Mouse (Mus musculus) midbrain, postnatal 0 days (tissue): ENCODE measurements at regions not wholly inside any gene's neighbourhood (a gene's known extent, or its start where the extent isn't known, plus 50 kb on each side); places are given as distances from the start of the nearest gene placed in this dataset.

ENCODE experiments used
- ATAC-seq: fragments of 200-750 bp; cut with Nextera tagmentation; 2 replicates; pipeline ENCODE4 v1.8.0; 2017; ENCODE audit warnings: moderate number of reproducible peaks, mild to moderate bottlenecking, moderate TSS enrichment, moderate library complexity; ENCODE audit not compliant: low FRiP score
- DNase-seq: peaks from one replicate; pipeline ENCODE4 v3.0.0-alpha.2; 2015; ENCODE audit warnings: low spot score
- H3K27ac ChIP-seq: fragments of 300-500 bp; sonication (generic); 2 replicates; pipeline ENCODE4 v1.5.1; 2014; ENCODE audit warnings: low read depth, mild to moderate bottlenecking, low read length, mixed read lengths
- H3K27me3 ChIP-seq: fragments of 300-500 bp; sonication (generic); 2 replicates; pipeline ENCODE4 v1.6.1; 2014; ENCODE audit warnings: low read length, control low read depth, mixed read lengths; ENCODE audit not compliant: insufficient read depth
- H3K36me3 ChIP-seq: fragments of 300-500 bp; sonication (generic); 2 replicates; pipeline ENCODE4 v1.6.1; 2014; ENCODE audit warnings: low read length, control low read depth, mixed read lengths; ENCODE audit not compliant: insufficient read depth
- H3K4me1 ChIP-seq: fragments of 300-500 bp; sonication (generic); 2 replicates; pipeline ENCODE4 v1.6.1; 2014; ENCODE audit warnings: mild to moderate bottlenecking, control low read depth, antibody characterized with exemption, low read length, mixed read lengths; ENCODE audit not compliant: insufficient read depth
- H3K4me2 ChIP-seq: fragments of 300-500 bp; sonication (generic); 2 replicates; pipeline ENCODE4 v1.6.1; 2014; ENCODE audit warnings: low read depth, mild to moderate bottlenecking, low read length, mixed read lengths; ENCODE audit not compliant: poor library complexity, severe bottlenecking
- H3K4me3 ChIP-seq: fragments of 300-500 bp; sonication (generic); 2 replicates; pipeline ENCODE4 v1.5.1; 2014; ENCODE audit warnings: low read depth, mild to moderate bottlenecking, low read length, moderate library complexity
- H3K9ac ChIP-seq: fragments of 300-500 bp; sonication (generic); replicated peaks from 2 replicates; pipeline ENCODE4 v1.6.1; 2014; ENCODE audit warnings: mild to moderate bottlenecking, low read length, moderate library complexity, mixed read lengths; ENCODE audit not compliant: poor library complexity, severe bottlenecking
- H3K9me3 ChIP-seq: fragments of 300-500 bp; sonication (generic); 2 replicates; pipeline ENCODE4 v1.6.1; 2016; ENCODE audit warnings: low read length, control low read depth
- CTCF ChIP-seq: IDR thresholded peaks from 2 replicates; pipeline ENCODE4 v1.5.1; 2016; ENCODE audit warnings: antibody characterized with exemption, mild to moderate bottlenecking
- WGBS: fragments of 180-500 bp; shearing (Covaris S2); extraction: QIAGEN DNeasy Blood & Tissue Kit; methylation state at CpG from one replicate; pipeline ENCODE4 v1.1.7; 2014; 5-methylcytosine and 5-hydroxymethylcytosine counted together

DNA sequence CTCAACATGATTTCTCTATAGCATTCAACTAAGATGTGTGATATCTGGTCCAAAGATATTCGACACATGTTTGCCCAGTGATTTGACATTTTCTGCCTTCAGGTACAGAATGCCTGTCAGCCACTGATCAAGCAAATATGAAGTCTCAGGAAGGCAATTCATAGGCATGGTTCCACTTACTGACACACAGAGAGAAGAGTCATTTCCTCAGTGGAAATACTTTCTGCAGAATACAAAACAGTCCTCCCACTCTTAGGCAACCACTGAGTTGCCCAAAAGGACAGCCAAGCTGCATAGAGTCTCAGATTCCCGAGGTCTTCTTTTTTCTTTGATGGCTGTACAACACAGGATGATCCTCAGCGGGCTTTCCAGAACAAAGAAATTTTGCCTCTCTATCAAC, 110.9 kb downstream of the Ndufa4 start:
- no peak for TF ChIP-seq CTCF
- WGBS = 59% methylated on average over 3 of the region's 3 CpGs
- Histone ChIP-seq H3K36me3 (no peaks in the 10 kb centered on the region), H3K27me3 (no peaks in the 10 kb centered on the region), H3K4me3 (no peak overlapping the region), H3K4me2 (no peak overlapping the region), H3K9me3 (no peaks in the 10 kb centered on the region), H3K27ac (no peak overlapping the region), H3K4me1 (no peaks in the 10 kb centered on the region), H3K9ac (no peak overlapping the region)
- ATAC-seq (no peak), DNase-seq (no peak)

DNA sequence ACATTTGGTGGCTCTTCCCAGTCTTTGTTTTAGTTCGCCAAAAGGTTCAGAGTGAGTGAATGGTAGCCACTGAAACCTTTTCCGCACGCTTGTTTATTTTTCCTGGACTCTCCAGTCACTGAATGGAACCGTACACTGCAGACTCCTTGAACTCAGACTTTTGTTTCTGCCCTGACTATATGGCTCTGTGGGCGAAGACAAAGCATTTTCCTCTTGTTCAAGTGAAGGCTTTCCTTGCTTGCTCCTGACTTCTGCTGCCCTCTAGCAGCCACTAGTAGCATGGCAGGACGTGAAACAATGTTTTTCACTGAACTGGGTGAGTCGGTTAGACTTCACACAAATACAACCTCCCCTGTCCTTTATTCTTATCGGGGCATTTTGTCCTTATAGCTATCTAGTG, 113.9 kb downstream of the Ndufa4 start:
- peak; percentile 92 for TF ChIP-seq CTCF
- no peak overlapping the region for H3K9ac ChIP-seq
- no peaks in the 10 kb centered on the region for H3K9me3 ChIP-seq
- DNase-seq (peak; percentile 80), ATAC-seq (0 out of 2 replicates have a peak, but pooled peaks have one; percentile 38)
- H3K27ac ChIP-seq = no peak overlapping the region
- H3K4me3 ChIP-seq = no peak overlapping the region
- H3K36me3 ChIP-seq = no peaks in the 10 kb centered on the region
- no peak overlapping the region for H3K4me2 ChIP-seq
- 36% methylated on average over 8 of the region's 8 CpGs for WGBS
- H3K27me3 ChIP-seq = no peaks in the 10 kb centered on the region
- H3K4me1 ChIP-seq = no peaks in the 10 kb centered on the region

DNA sequence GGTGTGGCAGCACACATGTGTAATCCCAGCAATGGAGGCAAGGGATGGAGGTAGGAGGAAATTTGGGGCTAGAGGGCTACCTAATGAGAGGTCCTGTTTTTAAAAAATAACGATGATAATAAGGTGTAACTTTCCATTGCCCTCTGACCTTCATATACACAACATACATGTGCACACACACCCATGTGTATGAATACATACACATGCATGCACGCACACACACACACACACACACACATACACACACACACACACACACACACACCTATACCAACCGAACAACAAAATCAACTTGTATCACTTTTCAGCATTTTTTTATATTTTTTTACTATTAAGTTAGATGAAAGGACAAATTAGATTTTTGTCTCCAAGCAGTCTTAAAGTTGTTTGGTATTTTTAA, 115.1 kb downstream of the Ndufa4 start:
- Histone ChIP-seq H3K27me3 (no peaks in the 10 kb centered on the region), H3K9ac (no peak overlapping the region), H3K27ac (no peak overlapping the region), H3K4me3 (no peak overlapping the region), H3K4me2 (no peak overlapping the region), H3K36me3 (no peaks in the 10 kb centered on the region), H3K9me3 (no peaks in the 10 kb centered on the region), H3K4me1 (no peaks in the 10 kb centered on the region)
- no peak for TF ChIP-seq CTCF
- 98% methylated on average over 3 of the region's 3 CpGs for WGBS
- DNase-seq (no peak), ATAC-seq (no peak)

DNA sequence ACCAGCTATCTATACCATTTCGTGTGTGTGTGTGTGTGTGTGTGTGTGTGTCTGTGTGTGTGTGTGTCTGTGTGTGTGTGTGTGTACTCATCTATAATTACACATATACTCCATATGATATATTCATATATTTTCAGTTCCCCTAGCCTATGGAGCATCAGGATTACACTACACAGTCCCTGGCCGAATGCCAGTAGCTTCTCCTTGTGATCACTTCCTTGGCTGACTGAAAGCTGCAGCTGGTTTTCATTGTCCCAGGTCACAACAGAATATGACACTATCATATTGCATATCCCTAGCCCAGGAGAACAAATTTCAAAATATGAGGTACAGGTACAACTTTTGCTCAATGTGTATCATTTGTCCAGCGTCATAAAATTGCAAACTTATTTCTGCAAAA, 116.2 kb downstream of the Ndufa4 start:
- no peak for TF ChIP-seq CTCF
- H3K36me3 ChIP-seq = no peaks in the 10 kb centered on the region
- no peaks in the 10 kb centered on the region for H3K4me1 ChIP-seq
- no peak overlapping the region for H3K9ac ChIP-seq
- no peaks in the 10 kb centered on the region for H3K27me3 ChIP-seq
- H3K9me3 ChIP-seq = no peaks in the 10 kb centered on the region
- ATAC-seq (no peak), DNase-seq (peak; percentile 30)
- no peak overlapping the region for H3K4me2 ChIP-seq
- no peak overlapping the region for H3K27ac ChIP-seq
- H3K4me3 ChIP-seq = no peak overlapping the region
- WGBS = 76% methylated on average over 3 of the region's 3 CpGs

DNA sequence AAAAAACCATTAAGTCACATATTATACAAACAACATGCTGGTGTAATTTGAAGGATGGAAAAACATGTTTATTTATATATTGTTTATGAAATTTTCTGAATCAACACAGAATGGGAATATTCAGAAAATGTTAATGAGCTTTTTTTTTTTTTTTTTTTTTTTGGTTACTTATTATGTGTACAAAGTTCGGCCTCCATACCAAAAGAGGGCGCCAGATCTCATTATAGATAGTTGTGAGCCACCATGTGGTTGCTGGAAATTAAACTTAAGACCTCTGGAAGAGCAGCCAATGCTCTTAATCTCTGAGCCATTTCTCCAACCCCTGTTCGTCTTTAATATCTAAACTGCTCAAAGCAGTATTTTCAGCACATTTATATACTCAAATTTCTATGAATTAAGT, 133.3 kb downstream of the Ndufa4 start:
- Histone ChIP-seq H3K9me3 (no peaks in the 10 kb centered on the region), H3K4me3 (no peak overlapping the region), H3K9ac (no peak overlapping the region), H3K4me2 (no peak overlapping the region), H3K27me3 (no peaks in the 10 kb centered on the region), H3K27ac (no peak overlapping the region), H3K4me1 (no peaks in the 10 kb centered on the region), H3K36me3 (no peaks in the 10 kb centered on the region)
- TF ChIP-seq CTCF = no peak
- no peak for DNase-seq
- 81% methylated on average over 3 of the region's 3 CpGs for WGBS
- ATAC-seq = no peak

DNA sequence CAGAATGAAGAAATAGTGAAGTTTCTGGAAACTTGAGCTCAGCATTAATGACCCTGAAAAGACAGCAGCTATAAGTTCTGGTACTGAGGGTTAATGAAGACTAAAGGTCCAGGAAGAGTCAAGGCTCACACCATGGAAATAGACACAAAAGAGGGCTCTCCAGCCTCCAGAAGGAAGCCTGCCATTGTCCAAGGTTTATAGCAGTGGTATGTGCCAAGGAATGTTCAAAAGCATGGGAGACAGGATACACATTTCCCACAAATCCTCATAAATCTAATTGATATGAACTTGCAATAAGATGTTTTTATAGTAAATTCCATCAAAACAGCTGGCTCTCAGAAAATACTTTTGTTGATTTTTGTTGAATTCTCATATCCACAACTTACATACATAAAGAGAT, 144.4 kb downstream of the Ndufa4 start:
- Histone ChIP-seq H3K27me3 (no peaks in the 10 kb centered on the region), H3K9ac (no peak overlapping the region), H3K4me1 (no peaks in the 10 kb centered on the region), H3K9me3 (no peaks in the 10 kb centered on the region), H3K4me2 (no peak overlapping the region), H3K4me3 (no peak overlapping the region), H3K36me3 (no peaks in the 10 kb centered on the region), H3K27ac (no peak overlapping the region)
- ATAC-seq (no peak), DNase-seq (no peak)
- TF ChIP-seq CTCF = no peak

DNA sequence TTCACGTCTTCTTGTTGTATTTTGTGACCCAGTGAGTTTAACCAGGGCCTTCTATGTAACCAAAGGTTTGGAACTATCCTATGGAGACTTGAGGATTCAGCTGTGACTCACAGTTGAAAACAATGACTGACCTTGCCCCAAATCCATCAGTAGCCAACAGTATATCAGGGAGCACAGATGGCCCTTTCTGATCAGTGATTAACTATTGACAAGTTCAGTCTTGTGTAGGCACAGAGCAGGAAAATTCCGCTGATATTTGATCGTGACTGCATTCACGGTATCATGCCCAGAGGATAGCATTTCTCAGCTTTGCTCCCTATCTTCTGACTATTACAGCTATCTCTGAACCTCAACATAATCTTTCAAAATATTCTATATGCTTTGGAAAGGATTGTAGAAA, 169.6 kb downstream of the Ndufa4 start:
- Histone ChIP-seq H3K4me1 (no peaks in the 10 kb centered on the region), H3K36me3 (no peaks in the 10 kb centered on the region), H3K27me3 (no peaks in the 10 kb centered on the region), H3K9me3 (no peaks in the 10 kb centered on the region), H3K4me2 (no peak overlapping the region), H3K4me3 (no peak overlapping the region), H3K27ac (no peak overlapping the region), H3K9ac (no peak overlapping the region)
- TF ChIP-seq CTCF = no peak
- ATAC-seq (no peak), DNase-seq (no peak)
- WGBS = 90% methylated on average over 4 of the region's 4 CpGs
